Mouse (Mus musculus) limb, embryonic 15.5 days (tissue): ENCODE data around the gene Tcte1. TPM values are rescaled to one million over a fixed set of nuclear protein-coding genes. Genes with fewer than 3 reads are reported as not detected.

Source experiments
- ATAC-seq: fragments of 200-750 bp; cut with Nextera tagmentation; 2 replicates; pipeline ENCODE4 v1.8.0; 2017; ENCODE audit warnings: low read depth, moderate TSS enrichment; ENCODE audit not compliant: insufficient number of reproducible peaks, low FRiP score, low TSS enrichment
- H3K27ac ChIP-seq: fragments of 300-500 bp; sonication (generic); 2 replicates; pipeline ENCODE4 v1.5.1; 2015; ENCODE audit warnings: moderate library complexity, mild to moderate bottlenecking, inconsistent platforms
- H3K27me3 ChIP-seq: fragments of 300-500 bp; sonication (generic); 2 replicates; pipeline ENCODE4 v1.6.1; 2015; ENCODE audit warnings: inconsistent platforms
- H3K36me3 ChIP-seq: fragments of 300-500 bp; sonication (generic); 2 replicates; pipeline ENCODE4 v1.6.1; 2015; ENCODE audit warnings: inconsistent platforms
- H3K4me1 ChIP-seq: fragments of 300-500 bp; sonication (generic); 2 replicates; pipeline ENCODE4 v1.6.1; 2015; ENCODE audit warnings: inconsistent platforms
- H3K4me2 ChIP-seq: fragments of 300-500 bp; sonication (generic); 2 replicates; pipeline ENCODE4 v1.6.1; 2015; ENCODE audit warnings: mild to moderate bottlenecking, inconsistent platforms
- H3K4me3 ChIP-seq: fragments of 300-500 bp; sonication (generic); 2 replicates; pipeline ENCODE4 v1.5.1; 2015; ENCODE audit warnings: mild to moderate bottlenecking, inconsistent platforms
- H3K9ac ChIP-seq: fragments of 300-500 bp; sonication (generic); 2 replicates; pipeline ENCODE4 v1.6.1; 2015; ENCODE audit warnings: inconsistent platforms
- H3K9me3 ChIP-seq: fragments of 300-500 bp; sonication (generic); 2 replicates; pipeline ENCODE4 v1.6.1; 2016; ENCODE audit warnings: inconsistent platforms
- WGBS: fragments of 180-500 bp; shearing (Covaris S2); methylation state at CpG from one replicate; pipeline ENCODE4 v1.1.7; 2015; 5-methylcytosine and 5-hydroxymethylcytosine counted together
- polyA plus RNA-seq: library from polyadenylated mRNA; unstranded; fragments of >200 nt; fragmentation: Nextera tagmentation; extraction: Ambion mirVana; gene quantifications from 2 replicates; pipeline ENCODE4 v1.2.1, GENCODE M21; 2015

Tcte1 gene
- polyA plus RNA-seq, 1 experiment from 2014 or later: 0.19 TPM

DNA sequence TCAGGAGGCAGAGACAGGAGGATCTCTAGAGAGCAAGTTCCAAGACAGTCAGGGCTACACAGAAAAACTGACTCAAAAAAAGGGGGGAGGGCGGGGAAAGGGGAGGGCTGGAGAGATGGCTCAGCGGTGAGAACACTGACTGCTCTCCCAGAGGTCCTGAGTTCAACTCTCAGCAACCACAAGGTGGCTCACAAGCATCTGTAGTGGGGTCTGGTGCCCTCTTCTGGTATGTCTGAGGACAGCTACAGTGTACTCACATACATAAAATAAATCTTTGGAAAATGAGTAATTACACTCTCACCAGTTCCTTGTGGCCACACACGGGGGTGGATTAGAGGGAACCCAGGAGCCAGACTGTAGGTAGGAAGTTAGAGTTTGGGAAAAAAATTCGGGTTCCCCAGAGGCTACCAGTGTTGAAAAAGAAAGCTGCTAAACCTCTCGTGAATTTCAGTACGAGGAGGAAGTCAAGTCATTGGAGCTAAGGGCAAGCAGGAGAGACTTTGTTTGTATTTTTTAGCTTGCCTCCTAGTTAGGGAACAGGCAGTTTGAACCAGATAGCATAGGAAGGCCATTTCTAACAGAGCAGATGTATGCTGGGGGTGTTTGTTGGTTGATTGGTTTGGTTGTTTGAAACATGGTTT is 59.6 kb downstream of the Tcte1 start:
- 0 out of 2 replicates have a peak overlapping the region, but pooled peaks have one; percentile 89 for H3K27ac ChIP-seq
- no peak overlapping the region for H3K4me2 ChIP-seq
- no peak overlapping the region for H3K9ac ChIP-seq
- H3K9me3 ChIP-seq: no peaks in the 10 kb centered on the region
- H3K36me3 ChIP-seq: peaks cover 21% of the 10 kb centered on the region
- no peak overlapping the region for H3K4me3 ChIP-seq
- H3K27me3 ChIP-seq: no peaks in the 10 kb centered on the region
- WGBS: 64% methylated on average over 6 of the region's 6 CpGs
- ATAC-seq: no peak
- H3K4me1 ChIP-seq: peaks cover 48% of the 10 kb centered on the region

GRCm38 (mm10) chr17:45584096-45584896 is 61.1 kb downstream of the Tcte1 start:
- peaks cover 33% of the 10 kb centered on the region for H3K36me3 ChIP-seq
- peak overlapping the region; percentile 89 for H3K27ac ChIP-seq
- no peak overlapping the region for H3K9ac ChIP-seq
- H3K4me1 ChIP-seq: peaks cover 45% of the 10 kb centered on the region
- H3K4me2 ChIP-seq: peak overlapping the region; percentile 14; the same call in 1 of the 2 replicates
- 35% methylated on average over 12 of the region's 12 CpGs for WGBS
- peak; percentile 78 for ATAC-seq
- no peaks in the 10 kb centered on the region for H3K9me3 ChIP-seq
- H3K4me3 ChIP-seq: no peak overlapping the region; the same call in 1 of the 2 replicates
- H3K27me3 ChIP-seq: no peaks in the 10 kb centered on the region

DNA sequence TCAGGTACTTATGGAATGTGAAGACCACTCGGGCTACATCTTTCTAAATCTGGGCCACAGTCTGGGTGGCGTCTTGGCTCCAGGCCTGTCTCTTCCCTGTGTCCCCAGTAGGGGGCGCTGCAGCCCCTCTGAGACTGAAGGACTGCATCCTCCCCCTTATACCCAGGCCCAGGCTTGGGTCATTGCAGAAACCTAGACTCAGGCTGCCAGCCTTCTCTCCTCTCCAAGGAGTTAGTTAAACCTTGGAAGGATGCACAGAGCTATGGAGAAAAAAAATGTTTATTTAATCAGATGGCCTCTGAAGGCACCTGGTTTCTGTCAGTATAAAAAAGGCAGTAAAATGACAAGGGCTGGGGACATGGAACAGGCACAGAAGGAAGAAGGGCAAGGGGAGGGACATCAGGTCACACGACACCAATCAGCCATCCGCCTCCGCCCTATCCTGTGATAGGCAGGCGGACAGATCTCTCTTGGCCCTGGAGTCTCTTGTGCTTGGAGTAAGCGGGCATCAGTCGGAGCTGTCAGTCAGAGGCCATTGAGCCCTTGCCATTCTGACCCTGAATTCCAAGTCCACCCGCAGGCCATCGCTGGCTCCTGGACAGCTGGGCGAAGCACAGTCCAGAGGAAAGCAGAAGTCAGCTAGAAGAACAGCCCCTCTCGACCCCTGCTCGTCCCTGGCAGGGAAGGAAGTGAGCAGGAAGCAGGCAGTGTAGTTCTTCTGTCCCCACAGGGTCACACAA is 61.9 kb downstream of the Tcte1 start:
- Histone ChIP-seq H3K9me3 (no peaks in the 10 kb centered on the region), H3K27ac (peak overlapping the region; percentile 89), H3K27me3 (no peaks in the 10 kb centered on the region), H3K4me2 (0 out of 2 replicates have a peak overlapping the region, but pooled peaks have one; percentile 14), H3K4me1 (peaks cover 42% of the 10 kb centered on the region), H3K9ac (no peak overlapping the region), H3K36me3 (peaks cover 41% of the 10 kb centered on the region), H3K4me3 (no peak overlapping the region; the same call in 1 of the 2 replicates)
- ATAC-seq: peak; percentile 53; the same call in 1 of the 2 replicates
- WGBS: 34% methylated on average over 14 of the region's 14 CpGs

DNA sequence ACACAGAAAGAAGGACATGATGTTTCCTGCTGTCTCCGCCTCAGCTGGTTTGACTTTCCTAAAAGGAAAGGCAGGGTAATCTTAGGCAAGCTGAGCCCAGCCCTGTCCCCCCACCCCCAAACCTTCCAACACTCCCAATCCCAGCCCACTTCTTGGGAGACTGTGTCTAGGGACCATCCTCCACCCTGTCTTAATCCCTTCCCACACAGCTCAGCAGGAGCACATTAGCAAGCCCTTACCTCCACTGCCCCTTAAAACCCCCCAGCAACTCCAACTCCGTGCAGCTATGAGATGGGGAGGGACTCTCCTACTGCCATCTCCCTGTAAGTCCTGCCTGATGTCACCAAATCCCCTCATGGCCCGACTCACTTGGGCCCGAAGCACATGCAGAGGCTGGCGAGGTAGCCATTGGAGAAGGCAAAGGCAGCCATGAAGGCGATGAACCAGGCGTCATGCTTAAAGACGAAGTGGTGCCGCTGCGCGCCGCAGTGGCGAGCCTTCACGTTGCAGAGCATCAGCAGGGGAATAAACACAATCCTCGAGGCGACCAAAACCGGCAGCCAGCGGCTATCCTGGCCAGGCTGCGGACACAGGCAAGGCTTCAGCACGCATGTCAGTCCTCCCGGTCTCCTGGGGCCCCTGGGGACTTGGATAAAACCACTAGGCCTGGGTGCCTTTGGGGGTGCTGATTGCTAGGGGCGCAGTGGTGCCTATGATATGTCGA is 62.7 kb downstream of the Tcte1 start:
- ATAC-seq: no peak
- Histone ChIP-seq H3K27ac (peak overlapping the region; percentile 89), H3K27me3 (no peaks in the 10 kb centered on the region), H3K9ac (no peak overlapping the region), H3K4me1 (peaks cover 46% of the 10 kb centered on the region), H3K36me3 (peaks cover 43% of the 10 kb centered on the region), H3K4me3 (no peak overlapping the region), H3K9me3 (no peaks in the 10 kb centered on the region), H3K4me2 (no peak overlapping the region)
- WGBS: 78% methylated on average over 23 of the region's 23 CpGs

- Histone ChIP-seq H3K4me2 (no peak overlapping the region), H3K4me3 (no peak overlapping the region), H3K9me3 (no peaks in the 10 kb centered on the region), H3K27me3 (no peaks in the 10 kb centered on the region), H3K27ac (no peak overlapping the region), H3K4me1 (peaks cover 48% of the 10 kb centered on the region), H3K36me3 (peaks cover 43% of the 10 kb centered on the region), H3K9ac (no peak overlapping the region)
- no peak for ATAC-seq
- WGBS: 94% methylated on average over 3 of the region's 3 CpGs
Measured at GRCm38 (mm10) chr17:45586449-45586837, 63.2 kb downstream of the Tcte1 start.

- ATAC-seq: no peak
- no peak overlapping the region for H3K4me2 ChIP-seq
- WGBS: 89% methylated on average over 6 of the region's 7 CpGs
- peaks cover 43% of the 10 kb centered on the region for H3K36me3 ChIP-seq
- no peak overlapping the region for H3K27ac ChIP-seq
- no peaks in the 10 kb centered on the region for H3K27me3 ChIP-seq
- no peak overlapping the region for H3K9ac ChIP-seq
- H3K9me3 ChIP-seq: no peaks in the 10 kb centered on the region
- peaks cover 60% of the 10 kb centered on the region for H3K4me1 ChIP-seq
- no peak overlapping the region for H3K4me3 ChIP-seq
Measured at GRCm38 (mm10) chr17:45588370-45588769, 65.1 kb downstream of the Tcte1 start.

DNA sequence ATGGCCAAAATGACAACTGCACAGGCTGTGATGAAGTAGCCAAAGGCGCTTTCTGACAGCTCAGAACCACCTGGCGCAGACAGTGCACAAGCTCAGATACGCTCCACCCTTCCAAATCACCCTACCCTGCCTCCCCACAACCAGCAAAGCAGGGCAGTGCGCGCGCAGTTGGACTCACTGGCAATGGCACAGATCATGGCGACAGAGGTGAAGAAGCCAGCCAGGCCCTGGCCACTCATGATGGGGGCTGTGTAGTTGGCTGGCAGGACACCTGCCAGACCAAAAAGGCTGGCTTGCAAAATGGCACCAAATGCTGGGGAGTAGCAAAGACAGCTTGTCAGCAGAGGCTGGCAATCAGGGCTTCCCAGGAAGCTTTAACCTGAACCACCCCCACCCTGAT is 66.0 kb downstream of the Tcte1 start:
- H3K9me3 ChIP-seq: no peaks in the 10 kb centered on the region
- H3K4me2 ChIP-seq: no peak overlapping the region
- H3K27ac ChIP-seq: no peak overlapping the region
- no peak overlapping the region for H3K9ac ChIP-seq
- WGBS: 96% methylated on average over 7 of the region's 7 CpGs
- H3K4me1 ChIP-seq: peaks cover 61% of the 10 kb centered on the region
- ATAC-seq: no peak
- no peaks in the 10 kb centered on the region for H3K27me3 ChIP-seq
- peaks cover 43% of the 10 kb centered on the region for H3K36me3 ChIP-seq
- no peak overlapping the region for H3K4me3 ChIP-seq

- Histone ChIP-seq H3K4me2 (no peak overlapping the region), H3K36me3 (peaks cover 43% of the 10 kb centered on the region), H3K4me1 (peaks cover 61% of the 10 kb centered on the region), H3K9ac (no peak overlapping the region), H3K27ac (no peak overlapping the region), H3K4me3 (no peak overlapping the region), H3K9me3 (no peaks in the 10 kb centered on the region), H3K27me3 (no peaks in the 10 kb centered on the region)
- WGBS: 89% methylated on average over 8 of the region's 8 CpGs
- ATAC-seq: no peak
Measured at GRCm38 (mm10) chr17:45589844-45590243, 66.6 kb downstream of the Tcte1 start.

DNA sequence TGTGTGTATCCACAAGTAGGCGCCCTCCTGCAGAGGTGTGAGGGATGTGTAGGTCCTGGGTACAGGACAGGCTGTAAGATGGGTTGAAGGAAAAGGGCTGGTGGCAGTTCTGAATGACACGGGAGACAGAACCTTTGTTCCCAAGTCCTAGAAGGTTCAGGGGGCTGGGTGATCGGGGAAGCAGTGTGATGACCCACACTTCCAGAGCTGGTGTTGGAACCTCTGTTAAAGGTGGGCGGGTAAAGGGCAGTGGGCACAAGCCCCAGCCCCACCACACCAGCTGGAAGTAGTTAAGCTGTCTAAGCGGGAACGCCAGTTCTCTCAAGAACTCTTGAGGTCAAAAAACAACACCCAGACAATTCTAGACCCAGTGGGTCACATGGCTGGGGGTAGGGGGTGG is 67.2 kb downstream of the Tcte1 start:
- Histone ChIP-seq H3K9ac (no peak overlapping the region), H3K4me2 (no peak overlapping the region), H3K9me3 (no peaks in the 10 kb centered on the region), H3K27ac (no peak overlapping the region), H3K4me1 (peaks cover 61% of the 10 kb centered on the region), H3K36me3 (peaks cover 43% of the 10 kb centered on the region), H3K4me3 (no peak overlapping the region), H3K27me3 (no peaks in the 10 kb centered on the region)
- WGBS: 64% methylated on average over 6 of the region's 6 CpGs
- no peak for ATAC-seq

DNA sequence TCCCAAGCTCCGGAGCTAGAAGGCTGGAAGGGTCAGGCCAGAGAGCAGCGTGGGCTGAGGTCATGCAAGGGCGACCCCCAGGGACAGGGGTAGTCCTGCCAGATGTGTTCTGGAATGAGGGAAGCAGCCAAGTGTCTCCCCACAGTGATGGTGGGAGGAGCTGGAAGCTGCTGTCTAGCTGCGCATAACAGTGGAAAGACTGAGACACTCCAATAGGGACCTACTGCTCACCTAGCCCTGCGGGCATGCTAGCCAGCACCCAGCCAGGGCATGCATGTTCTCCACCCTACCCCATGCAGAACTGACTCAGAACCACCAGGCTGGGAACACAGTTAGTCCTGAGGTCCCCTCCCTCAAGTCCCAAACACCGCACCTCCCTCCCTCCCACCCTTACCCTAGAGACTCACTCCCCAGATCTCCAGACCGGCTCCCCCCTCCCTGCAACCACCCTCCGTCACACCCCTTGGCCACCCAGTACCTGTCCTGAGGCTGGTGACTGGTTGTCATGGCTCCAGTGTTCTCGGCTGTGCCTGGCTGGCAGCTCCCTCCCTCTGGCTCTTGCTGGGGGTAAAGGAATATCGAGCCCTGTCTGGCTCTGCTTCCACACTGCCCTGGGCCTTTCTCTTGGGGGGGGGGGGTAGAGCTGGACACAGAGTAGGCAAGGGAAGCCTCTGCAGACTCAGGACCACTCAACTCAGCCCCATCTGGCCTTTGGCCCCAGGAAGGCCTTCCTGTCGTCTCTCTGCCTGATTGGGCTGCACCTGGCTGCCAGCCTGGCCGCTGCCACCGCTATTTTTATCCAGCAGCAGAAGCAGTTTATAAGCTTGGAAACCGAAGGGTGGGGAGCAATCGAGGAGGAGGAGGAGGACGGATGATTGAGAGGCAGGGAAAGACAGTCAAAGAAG is 68.7 kb downstream of the Tcte1 start:
- Histone ChIP-seq H3K9me3 (no peaks in the 10 kb centered on the region), H3K27me3 (no peaks in the 10 kb centered on the region), H3K27ac (peak overlapping the region; percentile 77), H3K4me2 (peak overlapping the region; percentile 98), H3K9ac (no peak overlapping the region), H3K4me1 (peaks cover 69% of the 10 kb centered on the region), H3K36me3 (peaks cover 29% of the 10 kb centered on the region), H3K4me3 (peak overlapping the region; percentile 21)
- ATAC-seq: no peak
- 45% methylated on average over 16 of the region's 16 CpGs for WGBS
